Mouse (Mus musculus) erythroblast, embryonic 14.5 days (primary cell): ENCODE data around the gene Pik3ca. TPM values are rescaled to one million over a fixed set of nuclear protein-coding genes. Genes with fewer than 3 reads are reported as not detected.

ENCODE experiments used
- H3K27me3 ChIP-seq: 2 replicates; pipeline ENCODE4 v1.6.1; 2012; ENCODE audit warnings: inconsistent platforms; ENCODE audit not compliant: control insufficient read depth
- H3K36me3 ChIP-seq: 2 replicates; pipeline ENCODE4 v1.6.1; 2012; ENCODE audit warnings: mild to moderate bottlenecking, inconsistent platforms; ENCODE audit not compliant: control insufficient read depth
- H3K4me1 ChIP-seq: 2 replicates; pipeline ENCODE4 v1.6.1; 2012; ENCODE audit warnings: inconsistent platforms; ENCODE audit not compliant: control insufficient read depth
- H3K4me3 ChIP-seq: replicated peaks from 2 replicates; pipeline ENCODE3; 2012; ENCODE audit warnings: moderate library complexity, mild to moderate bottlenecking, inconsistent platforms
- H3K9me3 ChIP-seq: 2 replicates; pipeline ENCODE4 v1.6.1; 2012; ENCODE audit warnings: low read length, inconsistent platforms, mixed read lengths; ENCODE audit not compliant: control insufficient read depth
- GATA1 ChIP-seq: IDR thresholded peaks from 2 replicates; pipeline ENCODE4 v1.6.1; 2012; ENCODE audit warnings: low read length, inconsistent platforms, mixed read lengths
- TAL1 ChIP-seq: IDR thresholded peaks from 3 replicates; pipeline ENCODE4 v1.6.1; 2012; ENCODE audit warnings: low read length, inconsistent platforms, mixed read lengths
- polyA plus RNA-seq: library from polyadenylated mRNA; stranded (reverse); fragments of >175 nt; gene quantifications from 2 replicates; pipeline ENCODE4 v1.2.3, GENCODE M21; 2012

The Pik3ca gene
- polyA plus RNA-seq, 1 experiment: 0.21 TPM

DNA sequence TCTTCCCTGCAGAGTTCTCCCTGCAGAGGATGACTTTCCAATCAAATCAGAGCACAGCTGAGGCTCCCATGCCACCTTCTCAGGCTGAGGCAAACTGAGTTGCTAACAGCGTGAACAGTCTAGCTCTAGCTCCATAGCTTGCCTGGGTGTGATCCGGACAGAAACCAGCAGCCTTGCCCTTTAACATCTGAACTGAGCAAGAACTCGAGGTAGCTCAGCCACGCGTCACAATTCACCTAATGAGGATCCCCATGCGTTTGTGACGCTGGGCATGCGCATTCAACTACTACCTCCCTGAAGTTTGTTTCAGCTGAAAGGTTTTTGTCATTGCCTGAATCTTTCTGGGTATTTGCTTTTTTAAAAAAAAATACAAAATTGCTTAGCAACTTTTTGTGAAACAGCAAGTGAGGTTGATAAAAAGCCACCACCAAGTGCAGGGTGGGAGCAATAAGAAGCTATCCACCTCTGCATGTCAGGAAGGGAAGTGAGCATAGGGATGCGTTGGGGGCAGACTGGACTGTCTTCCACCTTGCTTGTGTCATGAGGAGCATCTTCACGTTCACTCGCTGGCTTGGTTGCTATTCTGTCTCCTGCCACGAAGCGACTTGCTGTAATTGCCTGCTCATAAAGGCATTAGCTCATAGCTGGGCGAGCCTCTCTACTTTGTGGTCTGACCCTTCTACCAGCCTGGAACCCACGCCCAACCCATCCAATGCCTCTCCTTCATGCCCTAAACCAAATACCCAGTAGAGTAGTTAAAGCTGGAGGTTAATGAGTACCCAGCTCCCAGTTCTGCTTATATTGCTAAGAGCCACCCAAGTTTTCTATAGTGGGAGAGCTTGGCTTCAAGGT is 92.8 kb downstream of the Pik3ca start:
- no peaks in the 10 kb centered on the region for H3K27me3 ChIP-seq
- H3K4me1 ChIP-seq: no peaks in the 10 kb centered on the region
- no peak for TF ChIP-seq TAL1
- no peak for TF ChIP-seq GATA1
- no peaks in the 10 kb centered on the region for H3K9me3 ChIP-seq
- H3K4me3 ChIP-seq: no peak overlapping the region
- no peaks in the 10 kb centered on the region for H3K36me3 ChIP-seq

DNA sequence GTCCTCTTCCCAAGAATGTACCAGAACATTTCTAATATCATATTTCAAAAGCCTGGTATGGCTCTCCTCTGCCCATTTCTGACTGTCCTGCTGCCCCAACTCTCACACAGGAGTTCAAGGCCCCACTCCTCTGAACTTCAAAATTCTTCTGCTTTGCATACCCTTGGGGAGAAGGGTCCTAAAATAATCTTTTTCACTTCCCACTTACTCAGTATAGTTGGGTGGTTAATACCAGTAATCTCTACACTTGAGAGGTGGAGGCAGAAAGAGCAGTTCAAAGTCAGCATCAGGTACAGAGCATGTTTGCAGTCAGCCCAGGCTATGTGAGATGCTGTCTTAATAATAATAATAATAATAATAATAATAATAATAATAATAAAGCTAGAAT is 93.5 kb downstream of the Pik3ca start:
- H3K9me3 ChIP-seq: no peaks in the 10 kb centered on the region
- no peaks in the 10 kb centered on the region for H3K36me3 ChIP-seq
- H3K4me1 ChIP-seq: no peaks in the 10 kb centered on the region
- no peak overlapping the region for H3K4me3 ChIP-seq
- TF ChIP-seq GATA1 (no peak), TAL1 (no peak)
- no peaks in the 10 kb centered on the region for H3K27me3 ChIP-seq

DNA sequence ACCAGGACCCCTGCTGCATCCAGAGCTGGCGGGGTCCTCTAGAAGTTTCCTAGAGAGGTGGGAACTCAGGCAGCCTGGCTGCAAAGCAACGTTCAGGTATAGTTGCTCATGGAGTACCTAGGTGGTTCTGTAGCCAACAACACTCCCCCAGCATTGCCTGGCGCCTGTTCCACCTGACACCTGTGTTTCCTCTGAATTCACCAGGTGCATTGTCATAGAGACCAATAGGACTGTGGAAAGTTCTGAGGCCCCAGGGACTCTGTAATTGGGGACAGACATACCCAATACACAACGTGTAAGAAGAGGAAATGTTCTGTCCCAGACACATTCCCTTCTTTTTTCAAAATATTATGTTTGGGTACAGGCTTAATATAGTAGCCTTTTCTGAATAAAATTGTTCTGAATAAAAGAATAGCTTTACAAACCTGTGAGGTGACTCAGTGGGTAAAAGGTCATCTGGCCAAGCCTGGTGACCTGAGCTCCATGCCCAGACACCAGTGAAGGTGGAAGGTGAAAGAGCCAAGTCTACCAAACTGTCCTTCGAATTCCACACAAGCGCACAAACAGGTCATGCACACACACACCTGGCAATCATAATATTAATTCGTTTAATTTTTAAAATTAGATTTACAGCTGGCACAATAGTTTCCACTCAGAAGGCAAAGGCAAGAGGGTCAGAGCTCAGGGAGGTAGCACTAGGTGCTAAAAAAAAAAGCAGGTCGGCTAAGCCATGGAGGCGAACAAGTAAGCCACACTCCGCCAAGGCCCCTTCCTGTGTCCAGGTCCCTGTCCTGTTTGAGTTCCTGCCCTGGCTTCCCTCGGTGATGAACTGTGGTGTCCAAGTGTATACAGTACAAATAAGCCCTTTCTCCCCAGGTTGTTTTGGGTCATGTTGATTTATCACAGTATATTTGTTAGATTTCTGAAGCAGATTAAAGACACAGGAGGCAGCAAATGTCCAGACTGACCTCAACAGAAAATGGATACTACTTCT is 94.9 kb downstream of the Pik3ca start, which contains the start of gene Kcnmb3:
TSS of gene Kcnmb3 (minus strand) at position 135 of the 994 bp plus-strand sequence.
- no peaks in the 10 kb centered on the region for H3K36me3 ChIP-seq
- TF ChIP-seq GATA1 (no peak), TAL1 (no peak)
- no peak within 1 kb of the TSS for H3K4me3 ChIP-seq
- no peaks in the 10 kb centered on the region for H3K9me3 ChIP-seq
- H3K4me1 ChIP-seq: no peaks in the 10 kb centered on the region
- H3K27me3 ChIP-seq: no peaks in the 10 kb centered on the region

DNA sequence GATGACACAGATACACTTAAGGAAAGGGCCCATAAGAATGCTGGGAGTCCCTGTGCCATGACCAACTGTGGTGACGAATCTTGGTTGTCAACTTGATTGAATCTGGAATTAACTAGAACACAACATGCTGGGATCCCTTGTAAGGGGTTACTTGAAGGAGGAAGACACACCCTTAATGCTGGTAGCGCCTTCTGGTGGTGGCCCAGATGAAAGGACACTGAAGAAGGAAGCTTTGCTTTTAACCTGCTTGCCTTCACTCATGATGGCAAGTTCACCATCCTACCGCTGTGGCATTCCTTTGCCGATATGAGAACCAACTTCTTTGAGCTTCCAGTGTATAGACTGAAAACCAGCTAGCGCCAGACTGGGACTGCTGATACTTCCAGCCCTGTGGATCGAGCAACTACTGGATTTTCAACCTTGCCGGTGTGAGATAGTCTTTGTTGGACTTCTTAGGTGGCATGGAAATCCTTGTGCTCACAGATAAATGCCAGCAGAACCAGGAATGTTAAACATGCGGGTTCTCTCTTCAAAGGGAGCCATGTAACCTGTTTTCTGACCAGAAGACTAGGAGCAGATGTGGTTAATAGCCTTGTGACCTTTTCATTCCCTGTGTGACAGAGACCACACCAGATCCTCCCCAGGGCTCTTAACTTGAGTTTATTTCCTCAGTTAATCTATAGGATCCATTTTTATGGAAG is 97.1 kb downstream of the Pik3ca start:
- Histone ChIP-seq H3K4me3 (no peak overlapping the region), H3K4me1 (no peaks in the 10 kb centered on the region), H3K27me3 (no peaks in the 10 kb centered on the region), H3K9me3 (no peaks in the 10 kb centered on the region), H3K36me3 (no peaks in the 10 kb centered on the region)
- TF ChIP-seq TAL1 (no peak), GATA1 (no peak)

DNA sequence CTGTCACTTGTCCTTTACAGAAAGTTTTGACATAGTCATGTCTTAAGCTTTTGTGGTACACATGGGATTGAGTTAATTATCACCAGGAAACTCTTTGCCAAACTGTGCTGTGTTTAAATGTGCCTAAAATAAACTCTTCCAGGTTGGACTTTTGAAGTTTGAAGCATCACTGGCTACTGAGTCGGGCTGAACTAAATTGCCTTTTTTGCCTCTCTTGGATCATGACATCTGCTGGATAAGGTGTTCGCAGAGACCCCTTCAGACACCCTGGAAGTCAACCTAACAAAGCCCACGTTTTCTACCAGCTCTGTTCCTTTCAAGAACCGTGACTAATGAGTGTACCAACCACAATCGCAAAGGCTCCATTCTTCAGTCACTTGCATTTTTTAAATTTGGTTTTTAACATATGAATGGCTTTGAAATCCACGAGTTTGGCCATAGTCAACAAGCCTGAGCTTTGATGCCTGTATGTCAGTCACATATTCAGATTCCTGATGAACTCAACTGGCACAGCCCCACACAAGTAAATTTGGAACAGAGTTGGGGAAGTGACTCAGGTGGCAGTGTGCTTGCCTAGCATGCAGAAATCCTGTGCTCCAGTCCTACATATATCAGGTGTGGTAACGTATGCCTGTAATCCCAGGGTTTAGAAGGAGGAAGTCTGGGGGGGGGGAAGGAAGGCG is 97.8 kb downstream of the Pik3ca start:
- Histone ChIP-seq H3K9me3 (no peaks in the 10 kb centered on the region), H3K36me3 (no peaks in the 10 kb centered on the region), H3K4me3 (no peak overlapping the region), H3K27me3 (no peaks in the 10 kb centered on the region), H3K4me1 (no peaks in the 10 kb centered on the region)
- no peak for TF ChIP-seq TAL1
- no peak for TF ChIP-seq GATA1

DNA sequence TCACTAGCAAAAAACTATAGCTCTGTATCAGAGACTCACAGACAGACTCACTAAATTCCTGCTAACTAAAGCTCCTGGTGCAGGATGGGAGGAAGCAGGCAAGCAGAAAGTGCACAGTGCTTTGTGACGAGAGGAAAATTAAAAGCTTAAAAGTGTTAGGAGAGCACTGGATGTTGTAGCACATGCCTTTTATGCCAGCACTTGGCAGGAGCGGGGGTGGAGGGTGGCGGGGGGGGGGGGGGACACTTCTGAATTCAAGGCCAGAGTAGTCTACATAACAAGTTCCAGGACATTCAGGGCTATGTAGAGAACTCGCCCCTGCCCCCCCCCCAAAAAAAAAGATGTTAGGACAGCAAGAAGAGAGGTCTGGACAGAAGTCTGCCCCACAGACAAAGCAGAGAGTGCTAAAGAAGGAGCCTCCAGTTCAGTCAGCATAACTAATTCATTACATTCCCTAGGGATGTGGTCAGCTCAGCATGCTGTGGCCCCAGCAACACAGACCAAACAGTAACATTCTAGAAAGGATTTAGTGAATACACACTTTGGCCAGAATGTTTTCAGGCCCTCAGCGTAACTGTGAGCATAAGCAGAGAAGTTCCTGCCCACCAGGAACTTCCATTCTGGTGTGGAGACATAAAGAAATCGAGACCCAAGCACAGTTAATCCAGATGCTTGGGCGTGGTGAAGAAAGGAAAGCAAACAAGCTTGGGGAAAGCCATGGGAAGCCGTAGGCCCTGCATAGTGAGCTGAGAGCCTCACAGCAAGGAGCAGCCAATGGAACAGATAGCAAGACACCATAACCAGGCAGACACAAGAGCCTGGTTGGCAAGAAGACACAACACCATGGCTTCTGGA is 98.6 kb downstream of the Pik3ca start:
- Histone ChIP-seq H3K36me3 (no peaks in the 10 kb centered on the region), H3K4me1 (no peaks in the 10 kb centered on the region), H3K4me3 (no peak overlapping the region), H3K27me3 (no peaks in the 10 kb centered on the region), H3K9me3 (no peaks in the 10 kb centered on the region)
- TF ChIP-seq GATA1 (no peak), TAL1 (no peak)

DNA sequence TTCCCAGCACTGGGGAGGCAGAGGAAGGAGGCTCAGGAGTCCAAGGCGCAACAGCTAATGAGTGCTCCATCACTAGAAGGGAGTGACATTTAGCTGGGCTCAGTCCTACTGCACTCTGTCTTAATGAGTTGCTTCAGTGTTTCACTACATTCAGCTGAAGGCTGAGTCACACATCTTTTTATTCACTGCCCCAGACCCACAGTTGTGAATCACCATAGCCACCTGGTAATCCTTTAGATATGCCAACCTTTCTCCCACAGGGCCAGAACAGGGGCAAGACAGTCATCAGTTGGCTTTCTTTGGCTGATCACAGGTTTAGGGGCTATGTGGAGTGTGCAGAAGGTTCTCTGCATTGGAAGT is 99.2 kb downstream of the Pik3ca start:
- TF ChIP-seq TAL1: no peak
- TF ChIP-seq GATA1: no peak
- no peak overlapping the region for H3K4me3 ChIP-seq
- no peaks in the 10 kb centered on the region for H3K9me3 ChIP-seq
- no peaks in the 10 kb centered on the region for H3K36me3 ChIP-seq
- no peaks in the 10 kb centered on the region for H3K27me3 ChIP-seq
- no peaks in the 10 kb centered on the region for H3K4me1 ChIP-seq

DNA sequence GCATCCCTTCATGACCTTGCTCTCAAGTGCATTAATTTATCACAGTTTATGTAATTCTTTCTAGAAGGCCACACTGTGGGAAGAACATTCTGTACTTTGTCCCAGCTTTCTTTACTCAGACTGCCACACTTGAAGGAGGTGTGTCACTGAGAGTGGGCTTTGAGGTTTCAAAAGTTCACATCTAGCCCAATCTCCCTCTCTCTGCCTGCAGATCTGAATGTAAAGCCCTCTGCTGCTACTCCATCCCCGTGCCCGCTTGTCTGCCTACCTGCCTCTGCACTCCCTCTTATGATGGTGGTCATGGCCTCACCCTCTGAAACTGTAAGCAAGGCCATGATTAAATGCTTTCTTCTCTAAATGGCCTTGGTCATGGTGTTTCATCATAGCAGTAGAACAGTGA is 102.9 kb downstream of the Pik3ca start:
- no peak for TF ChIP-seq GATA1
- no peak for TF ChIP-seq TAL1
- Histone ChIP-seq H3K27me3 (no peaks in the 10 kb centered on the region), H3K4me1 (no peaks in the 10 kb centered on the region), H3K9me3 (no peaks in the 10 kb centered on the region), H3K36me3 (no peaks in the 10 kb centered on the region), H3K4me3 (no peak overlapping the region)
